Mouse (Mus musculus): Measurements from ENCODE around the gene Dpp4. TPM values are rescaled to one million over a fixed set of nuclear protein-coding genes. Genes with fewer than 3 reads are reported as not detected.

Gene Dpp4
- polyA plus RNA-seq, 1 experiment from 2014 or later = 8.7 TPM

DNA sequence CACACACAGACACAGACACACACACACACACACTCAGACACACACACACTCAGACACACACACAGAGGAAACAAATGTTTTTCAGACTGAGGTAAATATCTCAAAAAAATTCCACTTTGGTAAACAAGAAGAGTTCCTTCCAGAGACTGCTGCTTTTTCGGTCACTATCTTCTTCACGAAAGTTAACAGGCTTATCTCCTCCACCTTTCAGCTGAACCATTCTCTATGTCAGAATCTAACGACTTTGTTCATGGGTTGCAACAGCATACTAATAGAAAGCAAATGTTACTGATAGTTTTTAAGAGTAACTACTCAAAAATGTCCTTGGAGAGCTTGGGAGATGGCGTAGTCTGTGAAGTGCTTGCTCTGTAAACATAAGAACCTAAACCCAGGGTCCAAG, 124.5 kb downstream of the Dpp4 start:
- Histone ChIP-seq H3K4me3 (no peak overlapping the region), H3K4me1 (no peaks in the 10 kb centered on the region), H3K27ac (no peak overlapping the region), H3K9me3 (no peaks in the 10 kb centered on the region), H3K27me3 (ENCODE audit: insufficient read depth, poor library complexity, severe bottlenecking) (no peaks in the 10 kb centered on the region), H3K36me3 (no peaks in the 10 kb centered on the region)
- DNase-seq (ENCODE audit: low spot score) = no peak
- 39% methylated on average over 4 of the region's 4 CpGs for WGBS

DNA sequence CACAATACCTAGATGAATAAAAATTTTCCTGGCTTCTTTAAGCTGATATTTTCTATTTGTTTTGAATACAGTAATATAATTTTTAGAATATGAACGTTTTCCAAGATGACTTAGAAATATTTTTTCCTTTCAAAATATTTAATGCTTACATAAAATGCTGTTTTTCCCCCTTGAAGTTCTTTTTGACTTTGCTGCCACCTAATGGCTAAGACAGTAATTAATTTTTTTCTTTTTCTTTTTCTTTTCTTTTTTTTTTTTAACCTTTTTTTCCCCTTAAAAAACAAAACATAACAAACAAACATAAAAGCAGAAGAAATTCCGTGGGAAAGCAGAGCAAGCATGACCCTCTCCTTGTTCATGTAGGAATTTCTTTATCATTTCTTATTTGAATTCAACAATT, 126.2 kb downstream of the Dpp4 start:
- no peak for DNase-seq (ENCODE audit: low spot score)
- 0% methylated on average over 2 of the region's 2 CpGs for WGBS
- H3K4me1 ChIP-seq = no peaks in the 10 kb centered on the region

GRCm38 (mm10) chr2:62285026-62285425, 127.0 kb downstream of the Dpp4 start:
- Histone ChIP-seq H3K4me1 (no peaks in the 10 kb centered on the region), H3K9me3 (no peaks in the 10 kb centered on the region), H3K27ac (no peak overlapping the region), H3K27me3 (ENCODE audit: insufficient read depth, poor library complexity, severe bottlenecking) (no peaks in the 10 kb centered on the region), H3K4me3 (no peak overlapping the region), H3K36me3 (no peaks in the 10 kb centered on the region)
- DNase-seq (ENCODE audit: low spot score) = no peak
- WGBS = 89% methylated on average over 2 of the region's 2 CpGs

More for the DNA sequence above, 126.2 kb downstream of the Dpp4 start:
- no peaks in the 10 kb centered on the region for H3K9me3 ChIP-seq
- no peak overlapping the region for H3K27ac ChIP-seq
- no peaks in the 10 kb centered on the region for H3K27me3 ChIP-seq (ENCODE audit: insufficient read depth, poor library complexity, severe bottlenecking)
- no peak overlapping the region for H3K4me3 ChIP-seq
- no peaks in the 10 kb centered on the region for H3K36me3 ChIP-seq

Other genes starting within 250 kb of the Dpp4 start
- 5.9 TPM in 1 of 2 replicates, not detected in the other for gene Gcg, start 71.4 kb upstream of the Dpp4 start, polyA plus RNA-seq (2016; fragmentation: Nextera tagmentation; extraction: Ambion mirVana)
- gene Fap, start 161.8 kb upstream of the Dpp4 start, polyA plus RNA-seq (2016; fragmentation: Nextera tagmentation; extraction: Ambion mirVana) = 0.65 and 1.3 TPM in 2 replicates
- gene Ifih1, start 234.0 kb upstream of the Dpp4 start, polyA plus RNA-seq (2016; fragmentation: Nextera tagmentation; extraction: Ambion mirVana) = 0.93 and 1.0 TPM in 2 replicates

Data from heart, embryonic 10.5 days (tissue).